Mouse (Mus musculus): ENCODE results near the gene Pfdn5. TPM values are rescaled to one million over a fixed set of nuclear protein-coding genes. Genes with fewer than 3 reads are reported as not detected.

Gene Pfdn5
- polyA plus RNA-seq, 1 experiment from 2014 or later = 368 TPM

DNA sequence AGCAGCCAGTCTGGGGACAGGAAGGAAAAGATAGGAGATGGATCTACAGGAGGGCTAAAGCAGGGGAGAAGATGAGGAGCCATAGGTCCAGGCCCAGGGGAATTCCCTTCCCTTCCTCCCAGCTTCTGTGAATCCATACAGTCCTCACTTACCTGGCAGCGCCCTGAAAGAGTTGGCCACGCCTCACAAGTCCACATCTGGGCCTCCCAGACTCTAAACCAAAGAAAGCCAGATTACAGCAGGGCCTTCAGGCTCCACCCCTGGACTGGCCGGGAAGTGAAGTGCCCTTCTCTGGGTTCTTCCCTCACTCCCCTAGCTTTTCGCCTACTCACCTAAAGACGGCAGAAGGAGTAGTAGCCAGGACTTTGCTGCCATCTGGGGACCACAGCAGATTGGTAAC, 13.7 kb downstream of the Pfdn5 start:
- Histone ChIP-seq H3K36me3 (peaks cover 65% of the 10 kb centered on the region), H3K27me3 (no peaks in the 10 kb centered on the region), H3K4me3 (no peak overlapping the region), H3K9ac (no peak overlapping the region), H3K9me3 (no peaks in the 10 kb centered on the region), H3K27ac (no peak overlapping the region), H3K4me1 (no peaks in the 10 kb centered on the region), H3K4me2 (no peak overlapping the region)
- ATAC-seq (ENCODE audit: borderline replicate concordance, extremely low read depth, low FRiP score, low TSS enrichment) = no peak
- 60% methylated on average over 5 of the region's 5 CpGs for WGBS

GRCm38 (mm10) chr15:102341580-102341979, 15.7 kb downstream of the Pfdn5 start:
- H3K4me2 ChIP-seq = no peak overlapping the region
- no peaks in the 10 kb centered on the region for H3K9me3 ChIP-seq
- no peaks in the 10 kb centered on the region for H3K27me3 ChIP-seq
- 18% methylated on average over 1 of the region's 1 CpGs for WGBS
- H3K4me3 ChIP-seq = no peak overlapping the region
- no peak overlapping the region for H3K9ac ChIP-seq
- no peaks in the 10 kb centered on the region for H3K4me1 ChIP-seq
- H3K36me3 ChIP-seq = peaks cover 70% of the 10 kb centered on the region
- no peak overlapping the region for H3K27ac ChIP-seq
- no peak for ATAC-seq (ENCODE audit: borderline replicate concordance, extremely low read depth, low FRiP score, low TSS enrichment)

GRCm38 (mm10) chr15:102344490-102344889, 18.6 kb downstream of the Pfdn5 start:
- H3K4me1 ChIP-seq = peaks cover 2% of the 10 kb centered on the region; the same call in 1 of the 2 replicates
- no peak overlapping the region for H3K4me2 ChIP-seq
- WGBS = 86% methylated on average over 3 of the region's 3 CpGs
- H3K9ac ChIP-seq = no peak overlapping the region
- no peak for ATAC-seq (ENCODE audit: borderline replicate concordance, extremely low read depth, low FRiP score, low TSS enrichment)
- H3K9me3 ChIP-seq = no peaks in the 10 kb centered on the region
- no peak overlapping the region for H3K27ac ChIP-seq
- H3K36me3 ChIP-seq = peaks cover 52% of the 10 kb centered on the region
- H3K4me3 ChIP-seq = no peak overlapping the region
- H3K27me3 ChIP-seq = no peaks in the 10 kb centered on the region

DNA sequence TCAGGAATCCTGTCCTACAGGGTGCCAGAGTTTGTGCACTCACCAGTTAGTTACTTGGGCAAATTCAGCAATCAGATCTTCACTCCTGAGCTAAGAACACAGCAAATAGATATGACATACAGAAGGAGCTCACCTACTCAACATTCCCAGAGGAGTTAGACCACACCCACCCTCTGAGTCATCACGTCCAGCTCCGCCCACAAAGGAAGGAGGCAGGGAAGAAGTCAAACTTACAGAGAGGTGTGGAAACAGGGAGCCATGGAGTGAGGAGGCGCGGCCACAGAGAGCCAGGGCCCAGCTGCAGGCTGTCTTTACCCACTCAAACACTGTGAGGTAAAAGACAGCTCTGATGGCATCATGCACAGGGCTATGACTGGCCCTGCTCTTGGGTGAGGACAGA, 20.5 kb downstream of the Pfdn5 start:
- Histone ChIP-seq H3K9me3 (no peaks in the 10 kb centered on the region), H3K4me2 (no peak overlapping the region), H3K4me3 (no peak overlapping the region), H3K4me1 (peaks cover 12% of the 10 kb centered on the region), H3K36me3 (peaks cover 40% of the 10 kb centered on the region), H3K27ac (no peak overlapping the region), H3K9ac (no peak overlapping the region), H3K27me3 (no peaks in the 10 kb centered on the region)
- 52% methylated on average over 4 of the region's 4 CpGs for WGBS
- no peak for ATAC-seq (ENCODE audit: borderline replicate concordance, extremely low read depth, low FRiP score, low TSS enrichment)

- Histone ChIP-seq H3K4me2 (peak within 1 kb of the TSS; percentile 84), H3K27ac (peak within 1 kb of the TSS; percentile 84), H3K4me1 (peaks cover 20% of the 10 kb centered on the region), H3K9me3 (no peaks in the 10 kb centered on the region), H3K4me3 (peak within 1 kb of the TSS; percentile 96), H3K27me3 (no peaks in the 10 kb centered on the region), H3K36me3 (peaks cover 22% of the 10 kb centered on the region), H3K9ac (peak within 1 kb of the TSS; percentile 95)
- ATAC-seq (ENCODE audit: borderline replicate concordance, extremely low read depth, low FRiP score, low TSS enrichment) = peak; percentile 80
- WGBS = under 1% methylated on average over 56 of the region's 56 CpGs
These were observed 24.4 kb downstream of the Pfdn5 start, which contains the start of gene Aaas for GRCm38 (mm10) chr15:102350138-102350941. TSS of gene Aaas (minus strand) at chr15:102350771.

GRCm38 (mm10) chr15:102350942-102351291, 25.0 kb downstream of the Pfdn5 start:
- Histone ChIP-seq H3K4me2 (peak overlapping the region; percentile 84), H3K4me3 (peak overlapping the region; percentile 96), H3K4me1 (peaks cover 25% of the 10 kb centered on the region), H3K9me3 (no peaks in the 10 kb centered on the region), H3K9ac (peak overlapping the region; percentile 36), H3K27ac (peak overlapping the region; percentile 84), H3K36me3 (peaks cover 16% of the 10 kb centered on the region), H3K27me3 (no peaks in the 10 kb centered on the region)
- 7% methylated on average over 11 of the region's 11 CpGs for WGBS
- ATAC-seq (ENCODE audit: borderline replicate concordance, extremely low read depth, low FRiP score, low TSS enrichment) = peak; percentile 39; the same call in 1 of the 2 replicates

- Histone ChIP-seq H3K27ac (no peak overlapping the region), H3K36me3 (peaks cover 5% of the 10 kb centered on the region; the same call in 1 of the 2 replicates), H3K4me2 (no peak overlapping the region), H3K9ac (no peak overlapping the region), H3K27me3 (peaks cover 7% of the 10 kb centered on the region; the same call in 1 of the 2 replicates), H3K9me3 (no peaks in the 10 kb centered on the region), H3K4me3 (no peak overlapping the region), H3K4me1 (peaks cover 36% of the 10 kb centered on the region)
- WGBS = 39% methylated on average over 2 of the region's 2 CpGs
- ATAC-seq (ENCODE audit: borderline replicate concordance, extremely low read depth, low FRiP score, low TSS enrichment) = no peak
These were observed 26.3 kb downstream of the Pfdn5 start for GRCm38 (mm10) chr15:102352177-102352576.

GRCm38 (mm10) chr15:102353986-102354385, 28.1 kb downstream of the Pfdn5 start:
- Histone ChIP-seq H3K36me3 (no peaks in the 10 kb centered on the region), H3K4me3 (no peak overlapping the region), H3K27ac (no peak overlapping the region), H3K9me3 (no peaks in the 10 kb centered on the region), H3K9ac (no peak overlapping the region), H3K27me3 (peaks cover 25% of the 10 kb centered on the region), H3K4me1 (peaks cover 52% of the 10 kb centered on the region), H3K4me2 (no peak overlapping the region)
- WGBS = 67% methylated on average over 2 of the region's 2 CpGs
- no peak for ATAC-seq (ENCODE audit: borderline replicate concordance, extremely low read depth, low FRiP score, low TSS enrichment)

- H3K9ac ChIP-seq = peak overlapping the region; percentile 78
These were observed 29.4 kb downstream of the Pfdn5 start for GRCm38 (mm10) chr15:102355134-102355870.

DNA sequence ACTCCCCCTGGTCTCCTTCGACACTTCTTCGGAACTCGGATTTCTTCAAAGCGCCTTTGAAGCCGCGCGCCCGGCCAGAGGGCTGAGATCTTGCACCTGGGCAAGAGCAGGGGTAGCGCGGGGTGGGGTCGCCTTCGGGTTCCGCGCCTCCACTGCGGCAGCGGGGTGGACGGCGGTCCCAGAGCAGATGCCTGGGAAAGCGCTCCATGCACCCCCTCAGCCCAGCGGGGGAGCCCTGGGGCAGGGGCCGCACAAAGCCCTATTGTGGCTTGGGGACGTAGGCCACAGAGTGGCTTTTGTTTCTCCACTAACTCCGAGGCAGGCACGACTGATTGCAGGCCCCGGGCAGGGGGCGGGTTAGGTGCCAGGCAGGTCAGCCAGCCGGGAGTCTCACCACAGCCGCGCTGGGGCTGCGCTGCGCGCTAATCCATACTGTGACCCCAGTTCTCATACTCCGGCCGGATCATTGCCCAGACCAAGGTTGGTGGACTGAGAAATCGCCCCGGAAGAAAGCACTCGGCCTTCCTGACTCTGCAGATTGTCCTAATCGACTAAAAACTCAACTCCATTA, 30.0 kb downstream of the Pfdn5 start:
- WGBS = 1% methylated on average over 38 of the region's 38 CpGs

More at GRCm38 (mm10) chr15:102355134-102355870, 29.4 kb downstream of the Pfdn5 start:
- peaks cover 44% of the 10 kb centered on the region for H3K4me1 ChIP-seq
- peak overlapping the region; percentile 93 for H3K27ac ChIP-seq
- H3K27me3 ChIP-seq = peaks cover 26% of the 10 kb centered on the region
- H3K4me3 ChIP-seq = peak overlapping the region; percentile 54
- H3K36me3 ChIP-seq = no peaks in the 10 kb centered on the region
- WGBS = under 1% methylated on average over 49 of the region's 49 CpGs
- peak overlapping the region; percentile 97 for H3K4me2 ChIP-seq
- peak; percentile 63 for ATAC-seq (ENCODE audit: borderline replicate concordance, extremely low read depth, low FRiP score, low TSS enrichment)
- no peaks in the 10 kb centered on the region for H3K9me3 ChIP-seq

DNA sequence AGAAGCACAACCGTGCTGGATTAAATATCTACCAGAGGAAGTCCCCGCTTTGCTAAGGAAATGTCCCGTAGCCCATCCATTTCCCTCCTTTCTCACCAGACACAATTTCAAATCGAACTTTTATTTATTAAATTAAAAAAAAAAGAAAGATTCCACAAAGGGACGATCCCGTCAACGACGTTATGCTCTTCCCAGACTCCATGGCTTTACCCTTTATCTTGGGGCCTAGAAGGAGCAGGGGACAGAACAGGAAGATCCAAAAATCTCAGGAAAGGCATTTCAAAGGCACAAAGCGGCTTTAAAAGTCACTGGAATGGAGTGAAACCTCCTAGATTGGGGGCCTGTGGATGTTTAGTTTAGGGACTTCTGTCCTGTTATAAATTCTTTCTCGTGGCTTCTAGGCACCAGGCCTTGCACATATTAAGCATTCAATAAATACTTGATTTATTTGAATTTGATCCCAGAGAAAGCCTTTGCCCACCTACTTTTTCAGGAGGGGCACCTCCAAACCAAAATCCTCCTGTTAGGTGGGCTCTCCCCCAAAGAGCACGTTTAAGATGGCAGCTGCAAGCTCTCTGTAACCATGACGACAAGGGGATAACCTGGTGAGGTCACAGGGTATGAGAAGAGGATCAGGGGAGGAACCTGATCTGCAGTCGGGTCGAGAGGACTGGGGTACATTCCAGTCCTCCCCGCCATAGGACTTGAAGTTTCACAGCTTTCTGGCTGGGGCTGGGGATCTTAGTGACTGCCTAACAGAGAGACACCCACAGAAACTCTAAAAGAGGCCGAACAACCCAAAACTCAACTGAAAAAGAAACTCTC, 30.8 kb downstream of the Pfdn5 start:
- ATAC-seq (ENCODE audit: borderline replicate concordance, extremely low read depth, low FRiP score, low TSS enrichment) = no peak
- H3K36me3 ChIP-seq = no peaks in the 10 kb centered on the region
- H3K4me1 ChIP-seq = peaks cover 41% of the 10 kb centered on the region
- peak overlapping the region; percentile 97 for H3K4me2 ChIP-seq
- 45% methylated on average over 16 of the region's 16 CpGs for WGBS
- peak overlapping the region; percentile 78; the same call in 1 of the 2 replicates for H3K9ac ChIP-seq
- H3K4me3 ChIP-seq = peak overlapping the region; percentile 54; the same call in 1 of the 2 replicates
- peak overlapping the region; percentile 93 for H3K27ac ChIP-seq
- no peaks in the 10 kb centered on the region for H3K9me3 ChIP-seq
- H3K27me3 ChIP-seq = peaks cover 26% of the 10 kb centered on the region

More for the DNA sequence above, 30.0 kb downstream of the Pfdn5 start:
- H3K36me3 ChIP-seq = no peaks in the 10 kb centered on the region
- H3K9ac ChIP-seq = peak overlapping the region; percentile 78
- ATAC-seq (ENCODE audit: borderline replicate concordance, extremely low read depth, low FRiP score, low TSS enrichment) = peak; percentile 40
- H3K9me3 ChIP-seq = no peaks in the 10 kb centered on the region
- H3K27me3 ChIP-seq = peaks cover 26% of the 10 kb centered on the region
- peak overlapping the region; percentile 93 for H3K27ac ChIP-seq
- peaks cover 44% of the 10 kb centered on the region for H3K4me1 ChIP-seq
- peak overlapping the region; percentile 54 for H3K4me3 ChIP-seq
- H3K4me2 ChIP-seq = peak overlapping the region; percentile 97

Measured in lung, embryonic 15.5 days (tissue).